Mouse (Mus musculus) thymus, adult 2 months (tissue): ENCODE data around the gene Gm5741.

ENCODE experiments used
- CTCF ChIP-seq: fragments of 200-500 bp; IDR thresholded peaks from 2 replicates; pipeline ENCODE4 v1.5.1; 2012; ENCODE audit warnings: mild to moderate bottlenecking, control low read depth, low read length, moderate library complexity, borderline replicate concordance; ENCODE audit not compliant: control insufficient read depth, poor library complexity, insufficient read depth; ENCODE audit errors: extremely low read depth
- POLR2A ChIP-seq: fragments of 200-500 bp; IDR thresholded peaks from 2 replicates; pipeline ENCODE4 v1.6.1; 2012; ENCODE audit warnings: mild to moderate bottlenecking, low read length, control low read depth, moderate library complexity; ENCODE audit not compliant: control insufficient read depth, poor library complexity, insufficient read depth; ENCODE audit errors: extremely low read depth

GRCm38 (mm10) chr8:85090856-85091255 is 23.1 kb upstream of the Gm5741 start:
- TF ChIP-seq POLR2A: no peak
- no peak for TF ChIP-seq CTCF
